Mouse (Mus musculus) lung, adult 18-20 months (tissue): ENCODE data around the gene Hnrnpl.

ENCODE experiments used
- DNase-seq, 2 experiments: peaks; one replicate each; pipeline ENCODE4 v3.0.0; 2022; ENCODE audit warnings: mixed read lengths in 2 of 2

Gene Hnrnpl

GRCm38 (mm10) chr7:28831411-28832125 is 23.2 kb downstream of the Hnrnpl start:
- no peak for DNase-seq

DNA sequence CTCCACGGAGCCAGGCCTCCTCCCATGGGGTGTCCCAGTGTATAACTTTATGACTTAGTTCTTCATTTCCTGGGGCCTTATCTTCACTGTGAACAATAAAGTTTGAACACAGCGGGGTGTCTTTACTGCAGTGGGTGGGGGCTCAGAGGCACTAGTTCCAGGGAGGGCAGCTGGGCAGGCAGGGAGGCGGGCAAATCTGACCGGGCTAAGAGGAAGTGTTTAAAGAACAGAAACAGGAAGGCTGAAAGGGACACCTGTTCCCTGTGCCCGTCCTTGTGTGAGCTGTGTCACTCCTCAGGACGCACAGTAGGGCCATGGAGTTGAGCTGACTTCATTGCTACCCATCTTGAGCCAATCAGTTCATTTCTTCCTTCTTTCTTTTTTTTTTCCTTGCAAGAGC is 23.8 kb downstream of the Hnrnpl start:
- no peak for DNase-seq

DNA sequence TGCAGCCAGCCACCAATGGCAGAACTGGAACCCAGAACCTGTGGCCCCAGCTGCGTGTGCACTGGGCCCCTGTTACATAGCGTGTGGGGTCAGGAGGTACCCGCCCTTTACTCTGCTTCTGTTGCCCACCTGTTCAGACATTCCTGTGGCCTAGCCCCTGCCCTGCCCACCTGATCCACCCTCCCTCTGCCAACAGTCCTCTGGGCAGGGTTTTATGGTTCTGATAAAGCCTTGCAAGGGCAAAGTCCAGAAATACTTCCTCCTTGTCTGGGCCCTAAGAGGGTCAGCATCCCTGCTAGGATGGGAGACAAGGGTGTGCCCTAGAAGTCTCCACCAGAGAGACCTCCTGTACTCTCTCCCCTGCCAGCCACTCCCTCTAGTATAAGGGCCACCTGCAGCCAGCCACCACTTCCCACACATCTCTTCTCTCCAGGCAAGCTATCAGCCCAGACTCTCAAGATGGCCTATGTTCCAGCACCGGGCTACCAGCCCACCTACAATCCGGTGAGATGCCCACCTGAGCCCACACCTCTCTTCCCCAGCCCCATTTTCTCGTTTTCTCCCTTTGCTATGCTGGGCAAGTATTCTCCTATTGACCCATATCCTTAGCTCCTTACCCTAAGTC is 25.5 kb downstream of the Hnrnpl start, which contains the start of gene Lgals4:
Gene Lgals4, plus strand, starts transcription at position 132 of the 625 bp plus-strand sequence.
- DNase-seq = no peak

- no peak for DNase-seq
These were observed 28.6 kb downstream of the Hnrnpl start for GRCm38 (mm10) chr7:28836936-28837335.

DNA sequence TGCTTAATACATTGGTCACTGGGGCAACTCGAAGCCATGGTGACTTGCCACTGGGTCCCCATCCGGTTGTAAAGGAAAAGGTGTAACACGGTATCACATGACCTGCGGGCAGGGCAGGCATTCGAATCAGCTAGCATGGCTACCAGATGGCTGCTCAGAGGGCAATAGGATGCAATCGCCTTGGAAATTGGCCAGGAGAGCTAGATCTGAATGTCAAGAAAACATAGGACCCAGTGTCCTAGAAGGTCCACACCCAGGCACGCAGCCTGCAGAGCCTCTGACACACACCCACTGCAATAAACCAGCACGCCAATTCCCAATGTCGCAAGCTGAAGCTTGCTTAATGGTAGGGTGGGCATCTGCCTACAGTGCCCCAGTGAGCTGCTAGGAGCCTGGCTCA is 30.0 kb downstream of the Hnrnpl start:
- peak; percentile 44 to 59 for DNase-seq

DNA sequence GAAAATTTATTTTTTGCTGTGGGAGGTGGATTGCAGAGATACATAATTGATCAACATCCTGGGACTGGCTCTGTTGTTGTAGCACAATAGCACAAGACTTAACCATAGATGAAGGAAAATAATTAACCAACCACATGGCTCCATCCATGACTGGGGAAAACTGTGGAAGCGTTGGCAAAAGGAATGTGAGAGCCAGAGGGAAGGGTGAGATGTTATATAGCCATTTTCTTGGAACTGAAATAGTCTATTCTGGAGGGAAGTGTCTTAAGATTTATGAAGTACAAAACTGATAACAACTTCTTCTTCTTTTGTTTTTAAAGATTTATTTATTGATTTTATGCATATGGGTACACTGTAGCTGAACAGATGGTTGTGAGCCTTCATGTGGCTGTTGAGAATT is 38.9 kb downstream of the Hnrnpl start:
- DNase-seq = no peak

GRCm38 (mm10) chr7:28849700-28850236 is 41.4 kb downstream of the Hnrnpl start:
- no peak for DNase-seq

- no peak for DNase-seq
These were observed 42.3 kb downstream of the Hnrnpl start for GRCm38 (mm10) chr7:28850642-28851041.

GRCm38 (mm10) chr7:28859953-28860352 is 51.6 kb downstream of the Hnrnpl start:
- no peak for DNase-seq

DNA sequence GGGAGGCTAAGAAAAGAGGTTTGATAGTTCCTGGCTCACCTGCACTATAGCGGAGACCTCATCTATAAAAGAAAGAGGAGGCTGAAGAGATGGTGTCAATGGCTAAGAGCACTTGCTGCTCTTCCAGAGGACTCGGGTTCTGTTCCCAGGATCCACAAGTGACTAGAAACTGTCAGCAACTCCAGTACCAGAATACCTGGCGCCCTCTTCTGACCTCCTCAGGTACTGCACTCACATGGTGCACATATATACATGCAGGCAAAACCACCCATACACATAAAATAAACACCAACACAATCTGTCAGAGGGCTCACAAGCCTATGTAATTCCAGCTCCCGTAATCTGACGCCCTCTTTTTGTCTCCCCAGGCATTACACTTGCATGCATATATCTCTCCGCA is 52.6 kb downstream of the Hnrnpl start:
- DNase-seq = no peak

DNA sequence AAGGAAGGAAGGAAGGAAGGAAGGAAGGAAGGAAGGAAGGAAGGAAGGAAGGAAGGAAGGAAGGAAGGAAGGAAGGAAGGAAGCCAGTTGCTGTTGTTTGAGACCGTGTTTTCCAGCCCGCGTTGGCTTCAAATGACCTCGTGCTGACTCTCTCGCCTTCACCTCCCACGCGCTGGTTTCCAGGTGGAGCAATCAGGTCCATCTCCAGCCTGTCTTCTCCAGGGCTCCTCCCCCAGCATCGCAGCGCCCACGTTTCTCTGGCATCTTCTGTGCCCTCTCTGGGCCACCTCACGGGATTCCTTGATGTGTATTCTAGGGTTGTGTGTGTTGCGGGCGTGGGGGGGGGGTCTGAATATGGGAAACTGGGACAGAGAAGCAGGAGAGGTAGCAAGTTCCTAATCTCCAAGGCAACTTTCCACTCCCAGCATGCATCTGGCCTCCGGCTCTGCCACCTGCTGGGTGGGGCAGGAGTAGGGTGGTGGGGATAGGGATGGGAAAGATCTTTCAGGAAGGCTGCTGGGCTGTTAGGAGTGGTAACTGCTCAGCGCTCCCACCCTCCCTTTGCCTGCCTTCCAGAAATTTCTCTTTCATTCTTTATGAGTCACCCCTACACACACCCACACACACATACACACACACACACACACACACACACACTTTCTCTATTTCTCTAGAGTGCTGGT is 54.6 kb downstream of the Hnrnpl start:
- no peak for DNase-seq

GRCm38 (mm10) chr7:28863540-28863939 is 55.2 kb downstream of the Hnrnpl start, which contains the start of gene Lgals7:
Gene Lgals7 (plus strand): TSS chr7:28863853.
- no peak for DNase-seq

GRCm38 (mm10) chr7:28864288-28864750 is 56.0 kb downstream of the Hnrnpl start:
- DNase-seq = no peak

- DNase-seq = peak; percentile 88 to 92
These were observed 57.4 kb downstream of the Hnrnpl start for GRCm38 (mm10) chr7:28865481-28866300.

- peak in 1 of 2 experiments; percentile 20 for DNase-seq
These were observed 58.6 kb downstream of the Hnrnpl start for GRCm38 (mm10) chr7:28866769-28867507.

DNA sequence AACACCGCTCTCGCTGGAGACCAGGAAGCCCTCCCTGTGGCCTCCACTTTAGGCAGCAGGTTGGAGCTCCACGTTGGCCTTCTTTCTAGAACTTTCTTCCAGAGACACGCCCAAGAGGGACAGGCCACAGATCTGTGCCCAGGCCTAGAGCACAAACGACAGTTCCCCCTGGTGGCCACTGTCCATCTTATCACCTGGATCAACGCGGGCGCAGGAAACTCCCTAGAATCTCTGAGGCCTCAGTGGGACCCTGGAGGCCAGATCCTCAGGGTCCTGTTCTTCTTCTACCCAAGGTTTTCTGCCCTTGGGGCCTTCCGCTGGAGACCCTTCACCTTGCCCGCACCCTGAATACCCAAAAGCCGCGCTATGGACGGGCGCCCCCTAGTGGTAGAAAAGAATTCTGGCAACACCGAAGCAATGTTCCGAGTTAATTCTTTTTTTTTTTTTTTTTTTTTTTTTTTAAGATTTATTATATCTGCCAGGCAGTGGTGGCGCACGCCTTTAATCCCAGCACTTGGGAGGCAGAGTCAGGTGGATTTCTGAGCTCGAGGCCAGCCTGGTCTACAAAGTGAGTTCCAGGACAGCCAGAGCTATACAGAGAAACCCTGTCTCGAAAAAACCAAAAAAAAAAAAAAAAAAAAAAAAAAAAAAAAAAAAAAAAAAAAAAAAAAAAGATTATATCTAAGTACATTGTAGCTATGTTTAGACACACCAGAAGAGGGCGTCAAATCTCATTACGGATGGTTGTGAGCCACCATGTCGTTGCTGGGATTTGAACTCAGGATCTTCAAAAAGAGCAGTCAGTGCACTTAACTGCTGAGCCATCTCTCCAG is 59.4 kb downstream of the Hnrnpl start:
- DNase-seq = peak; percentile 68 to 76

DNA sequence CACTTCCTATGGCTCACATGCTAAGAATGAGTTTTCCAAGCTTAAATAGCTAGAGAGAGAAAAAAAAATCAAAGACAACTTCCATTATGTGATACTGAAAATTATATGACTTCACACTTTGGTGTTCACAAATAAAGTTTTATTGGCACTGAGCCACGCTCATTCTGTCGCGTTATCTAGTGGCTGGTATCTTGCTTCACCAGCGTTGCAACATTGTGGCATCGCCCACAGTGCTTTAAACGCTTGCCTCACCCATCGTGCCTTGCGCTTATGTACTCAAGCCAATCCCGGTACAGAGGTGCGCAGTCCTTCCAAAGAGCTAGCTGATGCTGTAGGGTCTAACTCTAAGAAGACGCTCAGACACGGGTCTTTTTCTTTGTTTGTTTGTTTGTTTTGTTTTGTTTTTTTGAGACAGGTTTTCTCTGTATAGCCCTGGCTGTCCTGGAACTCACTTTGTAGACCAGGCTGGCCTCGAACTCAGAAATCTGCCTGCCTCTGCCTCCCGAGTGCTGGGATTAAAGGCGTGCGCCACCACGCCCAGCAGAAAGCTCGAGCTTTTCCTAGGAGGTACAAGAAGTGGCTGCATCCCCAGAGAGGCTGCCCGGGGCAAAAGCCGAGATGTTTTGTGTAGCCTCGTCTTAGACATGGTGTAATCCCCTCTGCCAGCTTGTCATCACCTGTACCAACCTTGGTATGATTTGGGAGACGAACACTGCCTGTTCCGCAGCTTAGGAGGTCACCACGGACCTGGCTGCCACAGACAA is 62.7 kb downstream of the Hnrnpl start:
- peak in 1 of 2 experiments; percentile 33 for DNase-seq
